ENCODE assay signal across 23 mouse cellular contexts in genomic region chr7:110543341-110543740, GRCm38 (mm10).
"Had no signal": no experiment of that assay in that cellular context is flagged by ENCODE, and none has a peak within 500 bp of the region (broad histone marks: within the 10 kb centered on the region; RNA-seq: fewer than 3 reads in every experiment).

No protein-coding gene starts in this region.

- H3K4me1 ChIP-seq: heart, embryonic 10.5 days; heart, embryonic 13.5 days; heart, embryonic 15.5 days; hindbrain, embryonic 12.5 days; intestine, embryonic 15.5 days; limb, embryonic 10.5 days; limb, embryonic 12.5 days; liver, embryonic 13.5 days; liver, embryonic 15.5 days had no signal

- H3K9ac ChIP-seq: heart, embryonic 13.5 days; heart, embryonic 15.5 days; hindbrain, embryonic 12.5 days; hindbrain, embryonic 14.5 days; intestine, embryonic 15.5 days; limb, embryonic 12.5 days; liver, embryonic 13.5 days; liver, embryonic 15.5 days had no signal

- H3K9me3 ChIP-seq: heart, embryonic 10.5 days; heart, embryonic 13.5 days; heart, embryonic 15.5 days; hindbrain, embryonic 10.5 days; hindbrain, embryonic 12.5 days; intestine, embryonic 15.5 days; limb, embryonic 10.5 days; limb, embryonic 12.5 days; liver, embryonic 13.5 days; liver, embryonic 15.5 days had no signal

- H3K27me3 ChIP-seq: heart, embryonic 13.5 days; heart, embryonic 15.5 days; hindbrain, embryonic 12.5 days; intestine, embryonic 15.5 days; limb, embryonic 12.5 days; liver, embryonic 13.5 days; liver, embryonic 15.5 days had no signal

- H3K27ac ChIP-seq: heart, embryonic 10.5 days; heart, embryonic 13.5 days; heart, embryonic 15.5 days; hindbrain, embryonic 10.5 days; hindbrain, embryonic 12.5 days; hindbrain, embryonic 14.5 days; intestine, embryonic 15.5 days; layer of hippocampus, adult 2 months; left cerebral cortex, adult 2 months; limb, embryonic 10.5 days; limb, embryonic 12.5 days; liver, embryonic 13.5 days; liver, embryonic 15.5 days had no signal

- H3K36me3 ChIP-seq: heart, embryonic 10.5 days; heart, embryonic 13.5 days; heart, embryonic 15.5 days; hindbrain, embryonic 10.5 days; hindbrain, embryonic 12.5 days; intestine, embryonic 15.5 days; limb, embryonic 10.5 days; limb, embryonic 12.5 days; liver, embryonic 13.5 days; liver, embryonic 15.5 days had no signal

- H3K4me3 ChIP-seq: heart, embryonic 10.5 days; heart, embryonic 13.5 days; heart, embryonic 15.5 days; hindbrain, embryonic 10.5 days; hindbrain, embryonic 12.5 days; intestine, embryonic 15.5 days; layer of hippocampus, adult 2 months; left cerebral cortex, adult 2 months; limb, embryonic 10.5 days; limb, embryonic 12.5 days; liver, embryonic 13.5 days; liver, embryonic 15.5 days had no signal

- DNase-seq: gastrocnemius, postnatal 14 days; gastrocnemius, postnatal 36 days; heart, adult 18-20 months; heart, postnatal 14 days; heart, postnatal 36 days; kidney, adult 18-20 months; kidney, adult 8-10 months; kidney, postnatal 10 days; kidney, postnatal 25 days; kidney, postnatal 4 days; liver, embryonic 13.5 days had no signal
